Mouse (Mus musculus): Measurements from ENCODE around the gene Cnn1.

DNA sequence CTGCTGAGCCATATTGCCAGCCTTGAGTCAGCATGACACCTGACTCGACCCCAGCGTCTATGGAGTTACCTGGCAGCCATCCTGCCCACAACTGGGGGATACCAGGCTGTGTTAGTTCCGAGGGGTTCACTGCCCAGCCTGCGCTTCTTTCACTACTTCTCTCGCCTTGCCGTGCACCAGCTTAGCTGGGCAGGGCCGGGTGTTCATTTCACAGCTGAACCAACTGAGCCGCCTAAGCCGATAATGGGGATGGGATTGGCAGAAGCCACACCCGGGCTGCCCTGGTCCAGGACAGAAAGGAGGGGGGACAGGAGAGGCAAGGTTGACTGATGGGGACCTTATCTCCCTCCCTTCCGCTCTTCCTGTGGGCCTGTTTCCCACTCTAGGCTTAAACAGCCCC lies 49.7 kb upstream of the Cnn1 start:
- TF ChIP-seq CTCF (IDR thresholded peaks at IDR 0.05) (no peak), EP300 (IDR thresholded peaks at IDR 0.05) (no peak)
